Mouse (Mus musculus): ENCODE measurements at regions not wholly inside any gene's neighbourhood (a gene's known extent, or its start where the extent isn't known, plus 50 kb on each side); places are given as distances from the start of the nearest gene placed in this dataset.

GRCm38 (mm10) chr1:164631679-164632078 is 164.8 kb upstream of the Dpt start:
- no peak for DNase-seq (ENCODE audit: low read depth, low spot score)

- no peak for DNase-seq (ENCODE audit: low read depth, low spot score)
Observed at GRCm38 (mm10) chr1:164628840-164629239, 167.6 kb upstream of the Dpt start.

GRCm38 (mm10) chr1:164622946-164623345 is 164.8 kb upstream of the Atp1b1 start:
- DNase-seq (ENCODE audit: low read depth, low spot score): no peak

- no peak for DNase-seq (ENCODE audit: low read depth, low spot score)
Observed at GRCm38 (mm10) chr1:164622417-164622816, 164.3 kb upstream of the Atp1b1 start.

GRCm38 (mm10) chr1:164620129-164620528 is 162.0 kb upstream of the Atp1b1 start:
- DNase-seq (ENCODE audit: low read depth, low spot score): no peak

- DNase-seq (ENCODE audit: low read depth, low spot score): no peak
Observed at GRCm38 (mm10) chr1:164617871-164618270, 159.7 kb upstream of the Atp1b1 start.

GRCm38 (mm10) chr1:164607061-164607460 is 148.9 kb upstream of the Atp1b1 start:
- no peak for DNase-seq (ENCODE audit: low read depth, low spot score)

- DNase-seq (ENCODE audit: low read depth, low spot score): no peak
Observed at GRCm38 (mm10) chr1:164606141-164606754, 148.1 kb upstream of the Atp1b1 start.

- DNase-seq (ENCODE audit: low read depth, low spot score): peak; percentile 10
Observed at GRCm38 (mm10) chr1:164603433-164603832, 145.3 kb upstream of the Atp1b1 start.

GRCm38 (mm10) chr1:164602568-164602967 is 144.4 kb upstream of the Atp1b1 start:
- no peak for DNase-seq (ENCODE audit: low read depth, low spot score)

- DNase-seq (ENCODE audit: low read depth, low spot score): no peak
Observed at GRCm38 (mm10) chr1:164590205-164590613, 132.1 kb upstream of the Atp1b1 start.

- no peak for DNase-seq (ENCODE audit: low read depth, low spot score)
Observed at GRCm38 (mm10) chr1:164586066-164586989, 128.2 kb upstream of the Atp1b1 start.

- DNase-seq (ENCODE audit: low read depth, low spot score): peak; percentile 21
Observed at GRCm38 (mm10) chr1:164576856-164577489, 118.8 kb upstream of the Atp1b1 start.

- no peak for DNase-seq (ENCODE audit: low read depth, low spot score)
Observed at GRCm38 (mm10) chr1:164573639-164574038, 115.5 kb upstream of the Atp1b1 start.

GRCm38 (mm10) chr1:164572183-164572582 is 114.0 kb upstream of the Atp1b1 start:
- no peak for DNase-seq (ENCODE audit: low read depth, low spot score)

- DNase-seq (ENCODE audit: low read depth, low spot score): no peak
Observed at GRCm38 (mm10) chr1:164571496-164572078, 113.4 kb upstream of the Atp1b1 start.

GRCm38 (mm10) chr1:164564847-164565246 is 106.7 kb upstream of the Atp1b1 start:
- no peak for DNase-seq (ENCODE audit: low read depth, low spot score)

- no peak for DNase-seq (ENCODE audit: low read depth, low spot score)
Observed at GRCm38 (mm10) chr1:164559546-164560228, 101.5 kb upstream of the Atp1b1 start.

GRCm38 (mm10) chr1:164552658-164553057 is 94.5 kb upstream of the Atp1b1 start:
- DNase-seq (ENCODE audit: low read depth, low spot score): peak; percentile 76

GRCm38 (mm10) chr1:164551019-164551418 is 92.9 kb upstream of the Atp1b1 start:
- peak; percentile 40 for DNase-seq (ENCODE audit: low read depth, low spot score)

GRCm38 (mm10) chr1:164550596-164550995 is 92.4 kb upstream of the Atp1b1 start:
- DNase-seq (ENCODE audit: low read depth, low spot score): no peak

Measured in ZHBTc4 (cell line).